In the genomic region with DNA sequence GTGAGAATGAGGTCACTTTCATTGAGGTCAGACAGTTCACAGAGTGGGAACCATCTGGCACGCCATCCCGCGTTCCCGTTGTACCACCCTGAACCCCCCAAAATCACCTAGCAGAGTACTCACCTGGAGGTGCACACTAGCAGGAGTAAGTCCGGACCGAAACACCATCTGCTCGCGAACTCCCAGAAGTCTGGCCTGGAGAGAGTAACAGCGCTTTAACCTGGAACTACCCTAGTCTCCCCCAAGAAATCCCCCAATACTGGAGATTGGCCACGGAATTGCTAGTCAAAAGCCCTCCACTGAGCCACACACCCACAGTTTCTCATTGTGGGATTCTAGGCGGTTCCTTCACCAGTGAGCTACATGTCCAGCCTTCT, we compare ENCODE assay signal across 7 mouse cellular contexts. TPM values are rescaled to one million over a fixed set of nuclear protein-coding genes. Genes with fewer than 3 reads are reported as not detected.
DNase-seq lines count a peak whose midpoint lies in the region; ATAC-seq lines count a peak whose summit lies in the region.

No protein-coding gene starts in this region.

- DNase-seq in liver, embryonic 11.5 days (ENCODE audit: low spot score) = no peak
- DNase-seq in c-Kit-positive CD71-positive TER-119-positive erythroid progenitor cells, embryonic 14.5 days (ENCODE audit: low spot score) = no peak
- DNase-seq in adrenal gland, postnatal 25 days = no peak

- no peaks in the 10 kb centered on the region for H3K36me3 ChIP-seq in megakaryocyte, embryonic 14.5 days (replicated peaks; ENCODE audit: low read length)
- H3K36me3 ChIP-seq in forebrain, embryonic 15.5 days = 0 out of 2 replicates have a peak, but pooled peaks cover 2% of the 10 kb centered on the region
- H3K36me3 ChIP-seq in liver, embryonic 11.5 days (ENCODE audit: control insufficient read depth, insufficient read depth, low read length) = no peaks in the 10 kb centered on the region
- no peaks in the 10 kb centered on the region for H3K36me3 ChIP-seq in stomach, embryonic 16.5 days (ENCODE audit: control insufficient read depth, insufficient read depth, low read length)

- peak overlapping the region; percentile 50 for H3K9ac ChIP-seq in forebrain, embryonic 15.5 days (replicated peaks)
- peak overlapping the region; percentile 73 for H3K9ac ChIP-seq in liver, embryonic 11.5 days (ENCODE audit: low read depth, low read length)
- H3K9ac ChIP-seq in stomach, embryonic 16.5 days (ENCODE audit: low read length) = peak overlapping the region; percentile 70

- H3K4me3 ChIP-seq in megakaryocyte, embryonic 14.5 days (replicated peaks) = peak overlapping the region; percentile 91
- H3K4me3 ChIP-seq in forebrain, embryonic 15.5 days = peak overlapping the region; percentile 42
- H3K4me3 ChIP-seq in liver, embryonic 11.5 days (ENCODE audit: low read depth, low read length) = peak overlapping the region; percentile 60
- H3K4me3 ChIP-seq in stomach, embryonic 16.5 days (replicated peaks; ENCODE audit: low read length) = peak overlapping the region; percentile 52

- H3K27ac ChIP-seq in forebrain, embryonic 15.5 days (replicated peaks) = no peak overlapping the region
- H3K27ac ChIP-seq in liver, embryonic 11.5 days (ENCODE audit: low read depth, low read length) = no peak overlapping the region
- H3K27ac ChIP-seq in stomach, embryonic 16.5 days (ENCODE audit: low read length) = peak overlapping the region; percentile 32; the same call in 1 of the 2 replicates

- H3K9me3 ChIP-seq in megakaryocyte, embryonic 14.5 days = no peaks in the 10 kb centered on the region
- H3K9me3 ChIP-seq in forebrain, embryonic 15.5 days = no peaks in the 10 kb centered on the region
- H3K9me3 ChIP-seq in liver, embryonic 11.5 days (ENCODE audit: control insufficient read depth, low read length) = no peaks in the 10 kb centered on the region
- no peaks in the 10 kb centered on the region for H3K9me3 ChIP-seq in stomach, embryonic 16.5 days (replicated peaks; ENCODE audit: control insufficient read depth, low read length)

- peak overlapping the region; percentile 72 for H3K4me2 ChIP-seq in forebrain, embryonic 15.5 days (replicated peaks)
- peak overlapping the region; percentile 98 for H3K4me2 ChIP-seq in liver, embryonic 11.5 days
- peak overlapping the region; percentile 72 for H3K4me2 ChIP-seq in stomach, embryonic 16.5 days (ENCODE audit: low read depth, low read length)

- ATAC-seq in megakaryocyte, adult 5-6 weeks (ENCODE audit: poor library complexity, severe bottlenecking) = no peak
- ATAC-seq in forebrain, embryonic 15.5 days (replicated peaks) = no peak
- ATAC-seq in liver, embryonic 11.5 days (replicated peaks; ENCODE audit: low FRiP score) = no peak
- ATAC-seq in stomach, embryonic 16.5 days (ENCODE audit: insufficient read depth, low FRiP score) = no peak

- H3K4me1 ChIP-seq in megakaryocyte, embryonic 14.5 days = peaks cover 83% of the 10 kb centered on the region
- H3K4me1 ChIP-seq in forebrain, embryonic 15.5 days = peaks cover 30% of the 10 kb centered on the region
- H3K4me1 ChIP-seq in liver, embryonic 11.5 days (replicated peaks; ENCODE audit: control insufficient read depth, insufficient read depth, low read length) = peaks cover 33% of the 10 kb centered on the region
- H3K4me1 ChIP-seq in stomach, embryonic 16.5 days (ENCODE audit: control insufficient read depth, insufficient read depth, low read length) = peaks cover 39% of the 10 kb centered on the region

- 6% methylated on average over 11 of the region's 11 CpGs for WGBS in forebrain, embryonic 15.5 days
- 3% methylated on average over 11 of the region's 11 CpGs for WGBS in liver, embryonic 11.5 days
- under 1% methylated on average over 11 of the region's 11 CpGs for WGBS in stomach, embryonic 16.5 days

- peaks cover 75% of the 10 kb centered on the region for H3K27me3 ChIP-seq in megakaryocyte, embryonic 14.5 days (replicated peaks)
- peaks cover 11% of the 10 kb centered on the region; the same call in 1 of the 2 replicates for H3K27me3 ChIP-seq in forebrain, embryonic 15.5 days
- peaks cover 24% of the 10 kb centered on the region for H3K27me3 ChIP-seq in liver, embryonic 11.5 days (replicated peaks; ENCODE audit: control insufficient read depth, insufficient read depth, low read length)
- no peaks in the 10 kb centered on the region for H3K27me3 ChIP-seq in stomach, embryonic 16.5 days (ENCODE audit: control insufficient read depth, insufficient read depth, low read length)

RNA-seq across cellular contexts. Expression of a gene that starts 5.0 kb away (rescaled TPM):
- polyA plus RNA-seq in megakaryocyte, embryonic 14.5 days (2012; ENCODE audit: insufficient read depth, low replicate concordance) = not detected in 2 replicates
- not detected in 2 replicates for total RNA-seq in megakaryocyte, adult 5-6 weeks (2015)
- total RNA-seq in megakaryocyte, adult 5-6 weeks (2017) = 0.07 TPM in 1 of 2 replicates, not detected in the other
- 0.10 and 0.23 TPM in 2 replicates for polyA plus RNA-seq in forebrain, embryonic 15.5 days (2015; fragmentation: Nextera tagmentation; extraction: Ambion mirVana)
- 0.12 and 0.30 TPM in 2 replicates for polyA plus RNA-seq in liver, embryonic 11.5 days (2014; fragmentation: Nextera tagmentation; extraction: Ambion mirVana)
- 1.0 and 3.1 TPM in 2 replicates for polyA plus RNA-seq in stomach, embryonic 16.5 days (2015; fragmentation: Nextera tagmentation; extraction: Ambion mirVana)
- total RNA-seq in adrenal gland, postnatal 25 days (2021) = 0.18 TPM in 1 of 2 replicates, not detected in the other

RNA-seq across cellular contexts. Expression of a gene that starts 6.5 kb away (rescaled TPM):
- polyA plus RNA-seq in megakaryocyte, embryonic 14.5 days (2012; ENCODE audit: insufficient read depth, low replicate concordance) = 7.6 TPM in 1 of 2 replicates, not detected in the other
- 3.2 and 4.7 TPM in 2 replicates for total RNA-seq in megakaryocyte, adult 5-6 weeks (2015)
- total RNA-seq in megakaryocyte, adult 5-6 weeks (2017) = 4.8 and 5.4 TPM in 2 replicates
- polyA plus RNA-seq in forebrain, embryonic 15.5 days (2015; fragmentation: Nextera tagmentation; extraction: Ambion mirVana) = 9.3 and 11.0 TPM in 2 replicates
- polyA plus RNA-seq in liver, embryonic 11.5 days (2014; fragmentation: Nextera tagmentation; extraction: Ambion mirVana) = 2.3 and 3.9 TPM in 2 replicates
- 30.1 and 32.2 TPM in 2 replicates for polyA plus RNA-seq in stomach, embryonic 16.5 days (2015; fragmentation: Nextera tagmentation; extraction: Ambion mirVana)
- total RNA-seq in adrenal gland, postnatal 25 days (2021) = 9.3 and 14.2 TPM in 2 replicates

RNA-seq across cellular contexts. Expression of a gene that starts 26.8 kb away (rescaled TPM):
- 0.79 TPM in 1 of 2 replicates, not detected in the other for polyA plus RNA-seq in megakaryocyte, embryonic 14.5 days (2012; ENCODE audit: insufficient read depth, low replicate concordance)
- total RNA-seq in megakaryocyte, adult 5-6 weeks (2015) = 0.50 TPM in 1 of 2 replicates, not detected in the other
- total RNA-seq in megakaryocyte, adult 5-6 weeks (2017) = not detected in 2 replicates
- polyA plus RNA-seq in forebrain, embryonic 15.5 days (2015; fragmentation: Nextera tagmentation; extraction: Ambion mirVana) = 18.3 and 20.1 TPM in 2 replicates
- polyA plus RNA-seq in liver, embryonic 11.5 days (2014; fragmentation: Nextera tagmentation; extraction: Ambion mirVana) = 2.0 and 2.1 TPM in 2 replicates
- 5.5 and 6.3 TPM in 2 replicates for polyA plus RNA-seq in stomach, embryonic 16.5 days (2015; fragmentation: Nextera tagmentation; extraction: Ambion mirVana)
- 1.9 and 2.9 TPM in 2 replicates for total RNA-seq in adrenal gland, postnatal 25 days (2021)

RNA-seq across cellular contexts. Expression of a gene that starts 30.3 kb away (rescaled TPM):
- 4.1 TPM in 1 of 2 replicates, not detected in the other for polyA plus RNA-seq in megakaryocyte, embryonic 14.5 days (2012; ENCODE audit: insufficient read depth, low replicate concordance)
- 0.71 TPM in 1 of 2 replicates, not detected in the other for total RNA-seq in megakaryocyte, adult 5-6 weeks (2015)
- total RNA-seq in megakaryocyte, adult 5-6 weeks (2017) = not detected in 2 replicates
- polyA plus RNA-seq in forebrain, embryonic 15.5 days (2015; fragmentation: Nextera tagmentation; extraction: Ambion mirVana) = 9.1 and 10.5 TPM in 2 replicates
- polyA plus RNA-seq in liver, embryonic 11.5 days (2014; fragmentation: Nextera tagmentation; extraction: Ambion mirVana) = 0.35 TPM in 1 of 2 replicates, not detected in the other
- polyA plus RNA-seq in stomach, embryonic 16.5 days (2015; fragmentation: Nextera tagmentation; extraction: Ambion mirVana) = 4.6 and 5.5 TPM in 2 replicates
- total RNA-seq in adrenal gland, postnatal 25 days (2021) = 8.7 TPM in 1 of 2 replicates, not detected in the other

RNA-seq across cellular contexts. Expression of a gene that starts 55.5 kb away (rescaled TPM):
- 154 and 515 TPM in 2 replicates for polyA plus RNA-seq in megakaryocyte, embryonic 14.5 days (2012; ENCODE audit: insufficient read depth, low replicate concordance)
- 69.6 and 94.3 TPM in 2 replicates for total RNA-seq in megakaryocyte, adult 5-6 weeks (2015)
- total RNA-seq in megakaryocyte, adult 5-6 weeks (2017) = 261 and 320 TPM in 2 replicates
- 220 and 231 TPM in 2 replicates for polyA plus RNA-seq in forebrain, embryonic 15.5 days (2015; fragmentation: Nextera tagmentation; extraction: Ambion mirVana)
- polyA plus RNA-seq in liver, embryonic 11.5 days (2014; fragmentation: Nextera tagmentation; extraction: Ambion mirVana) = 51.6 and 64.4 TPM in 2 replicates
- 150 and 162 TPM in 2 replicates for polyA plus RNA-seq in stomach, embryonic 16.5 days (2015; fragmentation: Nextera tagmentation; extraction: Ambion mirVana)
- 361 and 425 TPM in 2 replicates for total RNA-seq in adrenal gland, postnatal 25 days (2021)
